Mouse (Mus musculus): ENCODE measurements around the gene Srek1ip1. TPM values are rescaled to one million over a fixed set of nuclear protein-coding genes. Genes with fewer than 3 reads are reported as not detected.

The Srek1ip1 gene
- polyA plus RNA-seq, 1 experiment, result not detected

- Histone ChIP-seq H3K27ac (ENCODE audit: insufficient read depth, low read depth, low read length) (no peak overlapping the region), H3K4me1 (ENCODE audit: control insufficient read depth, insufficient read depth, low read length) (no peaks in the 10 kb centered on the region), H3K4me3 (ENCODE audit: insufficient read depth, low read depth, low read length) (no peak overlapping the region)
- WGBS, result 92% methylated on average over 3 of the region's 3 CpGs
- TF ChIP-seq POLR2A (IDR thresholded peaks at IDR 0.05; ENCODE audit: insufficient read depth, low read depth, low read length), result no peak
- no peak for TF ChIP-seq CTCF (IDR thresholded peaks at IDR 0.05; ENCODE audit: insufficient read depth, low read depth, low read length)
These were observed 2.1 kb downstream of the Srek1ip1 start for GRCm38 (mm10) chr13:104794421-104794820.

GRCm38 (mm10) chr13:104799067-104799466 is 6.8 kb downstream of the Srek1ip1 start:
- no peak for TF ChIP-seq POLR2A (IDR thresholded peaks at IDR 0.05; ENCODE audit: insufficient read depth, low read depth, low read length)
- TF ChIP-seq CTCF (IDR thresholded peaks at IDR 0.05; ENCODE audit: insufficient read depth, low read depth, low read length), result no peak
- 92% methylated on average over 8 of the region's 8 CpGs for WGBS

GRCm38 (mm10) chr13:104799566-104800182 is 7.4 kb downstream of the Srek1ip1 start:
- Histone ChIP-seq H3K27ac (ENCODE audit: insufficient read depth, low read depth, low read length) (no peak overlapping the region), H3K4me1 (ENCODE audit: control insufficient read depth, insufficient read depth, low read length) (no peaks in the 10 kb centered on the region), H3K4me3 (ENCODE audit: insufficient read depth, low read depth, low read length) (no peak overlapping the region)
- no peak for TF ChIP-seq CTCF (IDR thresholded peaks at IDR 0.05; ENCODE audit: insufficient read depth, low read depth, low read length)
- no peak for TF ChIP-seq POLR2A (IDR thresholded peaks at IDR 0.05; ENCODE audit: insufficient read depth, low read depth, low read length)
- 90% methylated on average over 7 of the region's 7 CpGs for WGBS

More at GRCm38 (mm10) chr13:104799067-104799466, 6.8 kb downstream of the Srek1ip1 start:
- H3K4me3 ChIP-seq (ENCODE audit: insufficient read depth, low read depth, low read length), result no peak overlapping the region
- no peaks in the 10 kb centered on the region for H3K4me1 ChIP-seq (ENCODE audit: control insufficient read depth, insufficient read depth, low read length)
- no peak overlapping the region for H3K27ac ChIP-seq (ENCODE audit: insufficient read depth, low read depth, low read length)

GRCm38 (mm10) chr13:104805681-104806080 is 13.4 kb downstream of the Srek1ip1 start:
- TF ChIP-seq POLR2A (IDR thresholded peaks at IDR 0.05; ENCODE audit: insufficient read depth, low read depth, low read length) (no peak), CTCF (IDR thresholded peaks at IDR 0.05; ENCODE audit: insufficient read depth, low read depth, low read length) (no peak)
- 46% methylated on average over 3 of the region's 3 CpGs for WGBS

GRCm38 (mm10) chr13:104816270-104816634 is 24.0 kb downstream of the Srek1ip1 start:
- no peak overlapping the region for H3K27ac ChIP-seq (ENCODE audit: insufficient read depth, low read depth, low read length)
- H3K4me1 ChIP-seq (ENCODE audit: control insufficient read depth, insufficient read depth, low read length), result peaks cover 5% of the 10 kb centered on the region; the same call in 1 of the 2 replicates
- TF ChIP-seq POLR2A (IDR thresholded peaks at IDR 0.05; ENCODE audit: insufficient read depth, low read depth, low read length) (no peak), CTCF (IDR thresholded peaks at IDR 0.05; ENCODE audit: insufficient read depth, low read depth, low read length) (no peak)
- peak overlapping the region; percentile 76 for H3K4me3 ChIP-seq (ENCODE audit: insufficient read depth, low read depth, low read length)
- 9% methylated on average over 8 of the region's 8 CpGs for WGBS

More at GRCm38 (mm10) chr13:104805681-104806080, 13.4 kb downstream of the Srek1ip1 start:
- Histone ChIP-seq H3K4me3 (ENCODE audit: insufficient read depth, low read depth, low read length) (no peak overlapping the region), H3K4me1 (ENCODE audit: control insufficient read depth, insufficient read depth, low read length) (no peaks in the 10 kb centered on the region), H3K27ac (ENCODE audit: insufficient read depth, low read depth, low read length) (no peak overlapping the region)

GRCm38 (mm10) chr13:104816635-104817571 is 24.6 kb downstream of the Srek1ip1 start, which contains the start of gene Cwc27:
Cwc27 (minus strand) TSS chr13:104817142.
- H3K4me3 ChIP-seq (ENCODE audit: insufficient read depth, low read depth, low read length), result peak within 1 kb of the TSS; percentile 76
- peak within 1 kb of the TSS; percentile 96 for H3K27ac ChIP-seq (ENCODE audit: insufficient read depth, low read depth, low read length)
- peak; percentile 31; the same call in 1 of the 2 replicates for TF ChIP-seq POLR2A (IDR thresholded peaks at IDR 0.05; ENCODE audit: insufficient read depth, low read depth, low read length)
- no peak for TF ChIP-seq CTCF (IDR thresholded peaks at IDR 0.05; ENCODE audit: insufficient read depth, low read depth, low read length)
- peaks cover 5% of the 10 kb centered on the region; the same call in 1 of the 2 replicates for H3K4me1 ChIP-seq (ENCODE audit: control insufficient read depth, insufficient read depth, low read length)
- under 1% methylated on average over 50 of the region's 50 CpGs for WGBS

GRCm38 (mm10) chr13:104817696-104818095 is 25.4 kb downstream of the Srek1ip1 start:
- Histone ChIP-seq H3K4me3 (ENCODE audit: insufficient read depth, low read depth, low read length) (peak overlapping the region; percentile 76), H3K27ac (ENCODE audit: insufficient read depth, low read depth, low read length) (no peak overlapping the region), H3K4me1 (ENCODE audit: control insufficient read depth, insufficient read depth, low read length) (peaks cover 11% of the 10 kb centered on the region)
- 38% methylated on average over 12 of the region's 12 CpGs for WGBS
- TF ChIP-seq CTCF (IDR thresholded peaks at IDR 0.05; ENCODE audit: insufficient read depth, low read depth, low read length), result no peak
- no peak for TF ChIP-seq POLR2A (IDR thresholded peaks at IDR 0.05; ENCODE audit: insufficient read depth, low read depth, low read length)

- H3K4me1 ChIP-seq (ENCODE audit: control insufficient read depth, insufficient read depth, low read length), result peaks cover 11% of the 10 kb centered on the region
- H3K27ac ChIP-seq (ENCODE audit: insufficient read depth, low read depth, low read length), result no peak overlapping the region
- TF ChIP-seq POLR2A (IDR thresholded peaks at IDR 0.05; ENCODE audit: insufficient read depth, low read depth, low read length) (no peak), CTCF (IDR thresholded peaks at IDR 0.05; ENCODE audit: insufficient read depth, low read depth, low read length) (no peak)
- H3K4me3 ChIP-seq (ENCODE audit: insufficient read depth, low read depth, low read length), result no peak overlapping the region
These were observed 28.9 kb downstream of the Srek1ip1 start for GRCm38 (mm10) chr13:104821192-104821591.

GRCm38 (mm10) chr13:104821908-104822307 is 29.6 kb downstream of the Srek1ip1 start:
- no peak for TF ChIP-seq POLR2A (IDR thresholded peaks at IDR 0.05; ENCODE audit: insufficient read depth, low read depth, low read length)
- Histone ChIP-seq H3K4me1 (ENCODE audit: control insufficient read depth, insufficient read depth, low read length) (peaks cover 11% of the 10 kb centered on the region), H3K27ac (ENCODE audit: insufficient read depth, low read depth, low read length) (no peak overlapping the region), H3K4me3 (ENCODE audit: insufficient read depth, low read depth, low read length) (no peak overlapping the region)
- 85% methylated on average over 1 of the region's 1 CpGs for WGBS
